Mouse (Mus musculus) olfactory bulb, adult 2 months (tissue): ENCODE data around the gene Ptar1. TPM values are rescaled to one million over a fixed set of nuclear protein-coding genes. Genes with fewer than 3 reads are reported as not detected.
A peak's percentile ranks its signal among the peaks of the same experiment; 100 is the strongest.

Source experiments
- H3K27ac ChIP-seq: fragments of 200-500 bp; 2 replicates; pipeline ENCODE4 v1.5.1; 2012; ENCODE audit warnings: low read depth, low read length; ENCODE audit not compliant: insufficient read depth
- H3K4me1 ChIP-seq: fragments of 200-500 bp; 2 replicates; pipeline ENCODE4 v1.6.1; 2012; ENCODE audit warnings: low read length; ENCODE audit not compliant: control insufficient read depth, insufficient read depth
- H3K4me3 ChIP-seq: fragments of 200-500 bp; 2 replicates; pipeline ENCODE4 v1.5.1; 2012; ENCODE audit warnings: mild to moderate bottlenecking, low read depth, low read length, moderate library complexity; ENCODE audit not compliant: insufficient read depth
- CTCF ChIP-seq: fragments of 200-500 bp; IDR thresholded peaks from 2 replicates; pipeline ENCODE4 v1.5.1; 2012; ENCODE audit warnings: low read depth, mild to moderate bottlenecking, low read length, moderate library complexity; ENCODE audit not compliant: insufficient read depth
- POLR2A ChIP-seq: fragments of 200-500 bp; IDR thresholded peaks from 2 replicates; pipeline ENCODE4 v1.6.1; 2012; ENCODE audit warnings: mild to moderate bottlenecking, low read depth, low read length, moderate library complexity; ENCODE audit not compliant: insufficient read depth
- WGBS: fragments of 180-500 bp; shearing (Covaris S2); methylation state at CpG from one replicate; pipeline ENCODE4 v1.1.7; 2018; 5-methylcytosine and 5-hydroxymethylcytosine counted together
- polyA plus RNA-seq: library from polyadenylated mRNA; stranded (reverse); fragments of >200 nt; gene quantifications from 2 replicates; pipeline ENCODE4 v1.2.4, GENCODE M21; 2012; ENCODE audit warnings: low replicate concordance; ENCODE audit not compliant: missing spikeins, insufficient read depth, insufficient read length

Ptar1 gene
- polyA plus RNA-seq: not detected in 2 replicates

DNA sequence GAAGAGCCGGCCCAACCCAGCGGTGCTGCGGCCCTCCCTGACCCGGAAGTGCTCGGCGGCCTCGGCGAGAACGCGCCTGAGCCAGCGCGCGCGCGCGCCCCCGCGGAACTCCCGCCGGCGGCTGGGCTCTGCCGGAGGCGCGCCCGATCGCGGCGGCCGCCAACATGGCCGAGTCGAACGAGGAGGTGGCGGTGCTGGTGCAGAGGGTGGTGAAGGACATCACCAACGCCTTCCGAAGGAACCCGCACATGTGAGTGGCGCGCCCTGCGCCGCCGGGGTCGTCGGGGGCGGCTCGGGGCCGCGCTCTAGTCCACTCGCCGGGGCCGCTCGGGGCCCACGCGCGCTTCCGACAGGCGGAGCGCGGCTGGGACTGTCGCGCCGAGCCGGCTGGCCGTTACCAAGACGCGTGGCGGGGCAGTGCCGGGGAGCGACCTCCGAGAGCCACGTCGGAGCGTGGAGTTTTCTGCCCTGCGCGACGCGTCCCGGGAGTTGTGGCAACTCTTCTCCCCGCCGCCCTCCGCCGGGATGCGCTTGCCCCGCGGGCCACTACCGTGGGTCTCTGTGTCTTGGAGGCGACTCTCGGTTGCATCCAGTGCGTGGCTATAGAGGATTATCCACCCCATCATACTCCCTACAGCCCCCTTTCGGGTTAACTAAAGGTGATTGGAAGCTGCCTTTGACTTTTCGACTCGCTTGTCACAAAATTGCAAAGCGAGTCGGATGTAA, at the start of gene Ptar1:
Gene Ptar1 (plus strand): TSS at position 134 of the 726 bp plus-strand sequence.
- Histone ChIP-seq H3K27ac (peak within 1 kb of the TSS; percentile 83), H3K4me3 (peak within 1 kb of the TSS; percentile 66), H3K4me1 (no peaks in the 10 kb centered on the region; the same call in 1 of the 2 replicates)
- peak; percentile 96 for TF ChIP-seq POLR2A
- TF ChIP-seq CTCF: no peak
- WGBS: under 1% methylated on average over 93 of the region's 93 CpGs

DNA sequence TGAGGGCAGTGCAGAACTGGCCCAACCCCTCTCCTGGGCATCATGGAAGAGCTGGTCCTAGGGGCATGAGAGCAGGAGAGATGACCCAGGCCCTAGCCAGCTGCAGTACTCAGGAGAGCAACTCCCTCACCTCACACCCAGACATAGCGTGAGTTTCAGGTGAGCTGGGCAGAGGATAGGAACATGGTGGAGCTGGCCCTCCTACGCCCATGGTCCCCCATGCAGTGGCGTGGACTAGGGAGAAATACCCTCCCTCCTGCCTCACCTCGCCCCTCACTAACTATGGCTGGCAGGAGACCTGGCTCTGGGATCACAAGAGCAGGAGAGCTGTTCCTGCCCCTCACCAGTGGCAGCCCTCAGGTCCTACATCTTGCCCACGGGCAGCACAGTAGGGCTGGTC, 43.4 kb upstream of the Ptar1 start:
- no peak for TF ChIP-seq CTCF
- no peak for TF ChIP-seq POLR2A
- 94% methylated on average over 5 of the region's 5 CpGs for WGBS
- H3K4me3 ChIP-seq: no peak overlapping the region
- H3K27ac ChIP-seq: no peak overlapping the region
- peaks cover 12% of the 10 kb centered on the region for H3K4me1 ChIP-seq

DNA sequence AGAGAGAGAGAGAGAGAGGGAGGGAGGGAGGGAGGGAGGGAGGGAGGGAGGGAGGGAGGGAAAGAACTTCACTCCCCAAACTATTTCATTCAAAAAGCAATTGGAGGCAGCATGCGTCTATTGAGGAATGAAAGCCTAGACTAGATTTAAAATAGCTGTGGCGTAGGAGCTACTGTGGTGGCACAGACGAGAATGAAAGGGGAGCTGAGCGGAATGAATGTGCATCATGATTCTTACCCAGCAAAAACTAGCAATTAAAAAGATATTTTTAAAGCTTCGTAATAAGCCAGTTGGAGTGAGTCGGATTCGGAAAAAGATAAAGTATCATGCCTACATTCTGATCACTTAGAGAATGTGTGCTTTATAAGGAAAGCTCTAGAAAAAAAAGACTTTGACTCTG, 41.9 kb upstream of the Ptar1 start:
- Histone ChIP-seq H3K27ac (no peak overlapping the region), H3K4me3 (no peak overlapping the region), H3K4me1 (peaks cover 12% of the 10 kb centered on the region)
- TF ChIP-seq CTCF (no peak), POLR2A (no peak)
- 24% methylated on average over 7 of the region's 7 CpGs for WGBS

DNA sequence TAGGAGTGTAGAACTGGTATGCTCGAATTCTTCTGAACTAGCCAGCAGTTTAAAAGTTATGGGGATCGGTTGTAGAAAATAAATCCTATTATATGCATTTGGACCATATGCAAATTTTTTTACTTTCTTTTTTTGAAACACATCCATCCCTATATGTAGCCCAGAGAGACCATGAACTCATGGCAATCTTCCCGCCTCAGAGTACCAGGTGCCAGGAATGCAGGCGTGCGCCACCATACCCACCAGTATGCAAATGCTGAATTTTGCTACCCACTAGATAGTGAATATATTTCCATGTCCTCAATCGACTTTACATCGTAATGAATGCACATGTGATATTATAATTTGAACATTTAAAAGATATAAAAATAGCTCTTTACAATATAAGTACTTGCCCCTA, 39.9 kb upstream of the Ptar1 start:
- peaks cover 12% of the 10 kb centered on the region for H3K4me1 ChIP-seq
- WGBS: 94% methylated on average over 7 of the region's 7 CpGs
- no peak overlapping the region for H3K27ac ChIP-seq
- TF ChIP-seq POLR2A: no peak
- TF ChIP-seq CTCF: no peak
- H3K4me3 ChIP-seq: no peak overlapping the region

DNA sequence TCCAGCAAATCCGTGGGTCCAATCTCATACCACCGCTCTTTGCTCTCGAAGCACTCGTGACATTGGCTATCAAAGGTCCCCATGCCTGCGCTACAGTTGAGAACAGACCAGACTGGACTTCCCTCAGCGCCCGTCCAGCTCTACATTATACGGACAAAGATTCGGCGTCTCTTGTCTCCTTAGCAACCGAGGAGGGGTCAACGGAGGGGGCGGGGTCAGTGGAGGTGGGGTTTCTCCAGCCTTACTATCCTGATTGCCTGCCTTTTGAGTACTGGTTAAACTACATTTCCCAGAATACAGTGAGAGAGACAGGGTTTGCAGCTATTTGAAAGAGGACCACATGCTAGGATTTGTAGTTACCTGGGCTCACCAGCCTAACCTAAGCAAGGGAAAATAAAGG, 34.6 kb upstream of the Ptar1 start, which contains the start of gene 1700028P14Rik:
Gene 1700028P14Rik (minus strand): TSS at position 169 of the 400 bp plus-strand sequence.
- Histone ChIP-seq H3K27ac (no peak within 1 kb of the TSS), H3K4me1 (no peaks in the 10 kb centered on the region), H3K4me3 (no peak within 1 kb of the TSS)
- WGBS: 11% methylated on average over 13 of the region's 13 CpGs
- no peak for TF ChIP-seq POLR2A
- TF ChIP-seq CTCF: no peak

DNA sequence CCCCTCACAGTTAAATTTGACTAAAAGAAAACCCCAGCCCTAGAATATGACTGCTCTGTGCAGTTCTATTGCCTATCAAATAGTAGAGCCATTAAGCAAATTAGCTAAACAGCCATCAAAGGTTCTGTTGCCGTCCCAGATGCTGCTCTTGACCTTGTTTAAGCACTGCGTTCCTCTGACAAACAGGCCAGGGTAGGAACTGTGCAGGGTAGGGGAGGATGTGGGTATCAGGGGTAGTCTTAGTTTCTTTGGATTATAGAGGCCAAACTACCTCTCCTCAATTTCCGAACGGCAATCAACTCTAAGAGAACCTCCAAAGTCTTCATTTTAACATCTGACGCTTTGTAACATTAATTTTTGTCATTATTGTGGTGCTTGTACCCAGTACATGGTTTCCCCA, 34.1 kb upstream of the Ptar1 start:
- WGBS: 97% methylated on average over 5 of the region's 5 CpGs
- TF ChIP-seq POLR2A: no peak
- no peak for TF ChIP-seq CTCF
- Histone ChIP-seq H3K4me1 (no peaks in the 10 kb centered on the region), H3K27ac (no peak overlapping the region), H3K4me3 (no peak overlapping the region)

DNA sequence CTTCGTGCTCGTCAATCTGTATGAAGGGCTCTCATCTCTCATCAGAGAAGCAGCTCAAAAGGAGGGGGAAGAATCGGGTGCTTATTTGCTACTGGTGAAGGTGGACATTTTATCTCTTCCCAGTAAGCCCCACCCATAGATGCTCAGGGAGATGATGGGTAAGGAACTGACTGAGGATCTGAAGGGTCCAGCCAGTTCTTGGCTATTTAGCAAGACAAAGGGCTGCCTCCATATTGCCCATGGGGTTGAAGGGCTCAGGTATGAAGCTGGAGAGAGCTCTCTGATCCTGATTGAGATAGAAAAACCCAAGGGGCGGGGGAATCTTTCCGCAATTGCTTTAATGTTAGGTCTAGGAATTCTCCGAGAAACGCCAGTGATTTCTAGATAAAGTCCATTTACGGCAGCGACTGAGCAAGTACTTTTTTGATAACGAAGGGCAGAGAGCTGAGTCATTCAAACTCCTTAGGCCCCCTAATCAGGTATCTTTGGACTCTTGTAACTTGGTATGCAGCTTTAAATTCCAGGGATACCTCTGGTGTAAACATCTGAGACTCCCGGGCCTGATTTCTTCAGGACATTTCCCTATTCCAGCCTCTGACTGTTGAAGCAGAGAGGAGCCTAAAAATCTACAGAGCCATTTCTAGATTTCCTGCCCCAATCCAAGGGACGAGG, 29.8 kb upstream of the Ptar1 start:
- no peaks in the 10 kb centered on the region for H3K4me1 ChIP-seq
- TF ChIP-seq CTCF: no peak
- TF ChIP-seq POLR2A: no peak
- no peak overlapping the region for H3K4me3 ChIP-seq
- no peak overlapping the region for H3K27ac ChIP-seq
- 79% methylated on average over 12 of the region's 12 CpGs for WGBS

DNA sequence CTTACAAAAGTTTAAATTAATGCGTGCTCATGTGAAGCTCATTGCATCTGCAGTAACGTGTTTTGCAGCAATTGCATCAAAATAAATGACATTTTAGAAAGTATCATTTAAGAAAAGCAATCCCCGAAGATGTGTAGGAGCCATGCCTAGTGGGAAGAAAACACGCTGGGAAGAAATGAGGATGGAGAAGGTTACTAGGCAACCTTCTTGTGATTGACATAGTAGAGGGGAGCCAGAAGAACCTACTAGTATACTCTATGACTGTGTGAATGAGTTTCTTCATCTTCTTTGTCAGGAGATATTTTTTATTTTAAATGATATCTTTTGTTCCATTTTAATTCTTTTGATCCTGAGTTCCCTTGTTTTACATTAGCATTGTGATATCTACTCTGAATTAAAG, 28.9 kb upstream of the Ptar1 start:
- TF ChIP-seq POLR2A: no peak
- no peak for TF ChIP-seq CTCF
- Histone ChIP-seq H3K4me3 (no peak overlapping the region), H3K27ac (no peak overlapping the region), H3K4me1 (no peaks in the 10 kb centered on the region)
- 79% methylated on average over 4 of the region's 4 CpGs for WGBS

DNA sequence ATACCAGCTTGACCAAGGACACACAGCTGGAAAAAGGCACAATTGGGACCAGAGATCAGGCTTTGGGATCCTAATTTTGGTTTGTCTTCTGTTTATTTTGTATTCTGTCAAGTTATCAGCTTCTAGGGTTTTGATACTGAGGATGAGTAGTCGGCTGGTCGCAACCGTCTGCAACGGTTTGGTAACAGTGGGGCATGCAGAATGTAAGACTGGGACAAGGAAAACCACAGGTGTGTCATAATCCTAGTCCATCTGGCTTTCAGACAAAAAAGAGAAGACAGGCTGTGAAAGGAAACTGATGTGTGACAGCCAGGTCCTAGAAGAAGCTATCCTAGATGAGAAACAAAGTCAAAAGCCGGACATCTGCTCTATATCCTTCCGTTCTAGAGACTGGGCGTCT, 23.1 kb upstream of the Ptar1 start:
- Histone ChIP-seq H3K4me3 (no peak overlapping the region), H3K27ac (no peak overlapping the region), H3K4me1 (no peaks in the 10 kb centered on the region)
- 92% methylated on average over 7 of the region's 7 CpGs for WGBS
- TF ChIP-seq POLR2A: no peak
- no peak for TF ChIP-seq CTCF
